Mouse (Mus musculus) forebrain, embryonic 12.5 days (tissue): ENCODE measurements around the gene Sfmbt2. TPM values are rescaled to one million over a fixed set of nuclear protein-coding genes. Genes with fewer than 3 reads are reported as not detected.
A peak's percentile ranks its signal among the peaks of the same experiment; 100 is the strongest.

Experiments
- ATAC-seq: fragments of 200-750 bp; cut with Nextera tagmentation; 2 replicates; pipeline ENCODE4 v1.8.0; 2017; ENCODE audit warnings: moderate TSS enrichment; ENCODE audit not compliant: low FRiP score
- H3K27ac ChIP-seq: fragments of 300-500 bp; sonication (generic); 2 replicates; pipeline ENCODE4 v1.5.1; 2016; ENCODE audit warnings: mild to moderate bottlenecking
- H3K27me3 ChIP-seq: fragments of 300-500 bp; sonication (generic); 2 replicates; pipeline ENCODE4 v1.6.1; 2016; ENCODE audit warnings: mild to moderate bottlenecking
- H3K36me3 ChIP-seq: fragments of 300-500 bp; sonication (generic); replicated peaks from 2 replicates; pipeline ENCODE4 v1.6.1; 2016; ENCODE audit warnings: mild to moderate bottlenecking
- H3K4me1 ChIP-seq: fragments of 300-500 bp; sonication (generic); 2 replicates; pipeline ENCODE4 v1.6.1; 2016
- H3K4me2 ChIP-seq: fragments of 300-500 bp; sonication (generic); 2 replicates; pipeline ENCODE4 v1.6.1; 2016; ENCODE audit warnings: mild to moderate bottlenecking, moderate library complexity
- H3K4me3 ChIP-seq: fragments of 300-500 bp; sonication (generic); replicated peaks from 2 replicates; pipeline ENCODE4 v1.5.1; 2016; ENCODE audit warnings: mild to moderate bottlenecking
- H3K9ac ChIP-seq: fragments of 300-500 bp; sonication (generic); 2 replicates; pipeline ENCODE4 v1.6.1; 2016; ENCODE audit warnings: mild to moderate bottlenecking
- H3K9me3 ChIP-seq: fragments of 300-500 bp; sonication (generic); 2 replicates; pipeline ENCODE4 v1.6.1; 2016
- WGBS: fragments of 180-500 bp; shearing (Covaris S2); methylation state at CpG from one replicate; pipeline ENCODE4 v1.1.7; 2016; 5-methylcytosine and 5-hydroxymethylcytosine counted together
- microRNA counts: library from miRNA; unstranded; fragments of <30 nt; microRNA quantifications from one replicate; lab custom pipeline; 2017
- microRNA-seq: library from miRNA; unstranded; fragments of <30 nt; microRNA quantifications from one replicate; pipeline ENCODE4, GENCODE M21; 2017
- polyA plus RNA-seq: library from polyadenylated mRNA; unstranded; fragments of >200 nt; fragmentation: Nextera tagmentation; extraction: Ambion mirVana; gene quantifications from 2 replicates; pipeline ENCODE4 v1.2.1, GENCODE M21; 2016

Sfmbt2 gene
- polyA plus RNA-seq, 1 experiment from 2014 or later, result 2.3 TPM

DNA sequence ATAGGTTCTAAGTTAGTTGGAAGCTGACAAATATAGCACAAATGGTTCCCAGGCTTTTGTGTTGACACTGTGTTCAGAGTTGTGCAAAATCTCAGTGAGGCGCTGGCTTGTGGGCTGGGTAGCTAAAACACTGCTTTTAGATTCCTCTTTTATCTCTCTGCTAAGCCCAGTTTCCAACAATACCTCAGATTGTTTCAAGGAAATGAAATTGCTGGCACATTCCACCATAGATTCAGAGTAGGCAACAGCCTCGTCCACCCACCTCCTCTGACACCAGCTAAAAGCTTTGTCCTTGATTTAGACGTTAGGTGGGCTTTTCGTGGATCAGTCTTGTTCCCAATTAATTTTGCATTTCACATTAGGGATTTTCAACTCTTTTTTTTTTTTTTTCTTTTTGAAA, 212.4 kb downstream of the Sfmbt2 start:
- Histone ChIP-seq H3K4me3 (no peak overlapping the region), H3K9me3 (no peaks in the 10 kb centered on the region), H3K4me2 (no peak overlapping the region), H3K27me3 (no peaks in the 10 kb centered on the region), H3K27ac (no peak overlapping the region), H3K36me3 (no peaks in the 10 kb centered on the region), H3K4me1 (no peaks in the 10 kb centered on the region), H3K9ac (no peak overlapping the region)
- WGBS, result 34% methylated on average over 4 of the region's 4 CpGs
- no peak for ATAC-seq

DNA sequence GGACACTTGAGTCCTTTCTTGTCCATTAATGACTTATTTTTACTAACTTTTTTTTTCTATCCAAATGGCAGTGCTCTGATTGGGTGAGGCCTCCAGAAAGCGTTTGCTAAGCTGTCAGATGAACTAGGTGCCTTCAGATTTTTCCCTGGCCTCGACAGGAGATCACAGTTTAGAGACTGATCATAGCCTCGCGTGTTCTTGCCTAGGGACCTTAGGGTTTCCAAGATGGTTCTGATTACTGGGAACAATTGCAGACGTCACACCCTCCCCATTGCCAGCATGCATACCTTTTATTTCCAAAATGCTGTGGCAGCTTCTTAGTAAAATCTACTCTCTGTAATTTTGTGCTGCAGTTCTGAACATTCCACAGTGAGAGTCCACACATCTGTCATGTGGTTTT, 212.8 kb downstream of the Sfmbt2 start:
- no peaks in the 10 kb centered on the region for H3K36me3 ChIP-seq
- no peak for ATAC-seq
- H3K27me3 ChIP-seq, result no peaks in the 10 kb centered on the region
- no peak overlapping the region for H3K9ac ChIP-seq
- H3K27ac ChIP-seq, result no peak overlapping the region
- no peak overlapping the region for H3K4me3 ChIP-seq
- H3K4me1 ChIP-seq, result no peaks in the 10 kb centered on the region
- 58% methylated on average over 5 of the region's 5 CpGs for WGBS
- no peaks in the 10 kb centered on the region for H3K9me3 ChIP-seq
- no peak overlapping the region for H3K4me2 ChIP-seq

- H3K4me2 ChIP-seq, result no peak overlapping the region
- H3K27ac ChIP-seq, result no peak overlapping the region
- WGBS, result 88% methylated on average over 5 of the region's 5 CpGs
- H3K9ac ChIP-seq, result no peak overlapping the region
- no peaks in the 10 kb centered on the region for H3K36me3 ChIP-seq
- H3K27me3 ChIP-seq, result no peaks in the 10 kb centered on the region
- no peaks in the 10 kb centered on the region for H3K4me1 ChIP-seq
- no peak overlapping the region for H3K4me3 ChIP-seq
- H3K9me3 ChIP-seq, result no peaks in the 10 kb centered on the region
- no peak for ATAC-seq
Observed at GRCm38 (mm10) chr2:10591310-10591709, 221.0 kb downstream of the Sfmbt2 start.

DNA sequence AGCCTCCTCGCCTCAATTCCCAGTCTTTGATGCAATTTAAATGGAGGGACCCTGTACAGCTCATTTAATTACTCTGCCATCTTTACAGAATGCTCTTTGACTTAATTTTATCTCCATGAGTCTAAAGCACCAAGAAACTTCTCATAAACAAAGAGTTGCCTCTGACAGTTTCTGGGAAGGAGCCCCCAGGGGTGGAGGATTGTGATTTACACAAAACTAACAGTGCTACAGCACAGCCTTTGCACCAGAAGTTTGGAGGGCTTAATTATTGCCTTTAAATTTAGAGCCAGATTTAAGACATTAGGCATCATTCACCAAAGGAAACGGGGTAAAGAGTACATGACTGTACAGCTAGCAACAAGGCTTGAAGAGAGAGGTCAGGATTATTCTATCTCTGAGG, 245.2 kb downstream of the Sfmbt2 start:
- no peaks in the 10 kb centered on the region for H3K9me3 ChIP-seq
- no peaks in the 10 kb centered on the region for H3K4me1 ChIP-seq
- 63% methylated on average over 2 of the region's 2 CpGs for WGBS
- no peaks in the 10 kb centered on the region for H3K27me3 ChIP-seq
- H3K4me3 ChIP-seq, result no peak overlapping the region
- no peak overlapping the region for H3K9ac ChIP-seq
- H3K36me3 ChIP-seq, result no peaks in the 10 kb centered on the region
- ATAC-seq, result no peak
- no peak overlapping the region for H3K4me2 ChIP-seq
- no peak overlapping the region for H3K27ac ChIP-seq

MicroRNAs encoded within 50 kb of the gene (microRNA counts, 519-probe panel; counts per million panel counts)
- not detected for microRNA mmu-miR-297a+mmu-miR-466f+mmu-miR-669b (lab: Ali Mortazavi, UCI)
- not detected for microRNA mmu-miR-297b-3p (lab: Ali Mortazavi, UCI)
- microRNA mmu-miR-297b-5p (lab: Ali Mortazavi, UCI), result not detected
- microRNA mmu-miR-297c (lab: Ali Mortazavi, UCI), result not detected
- 4,815 counts per million, percentile 62 among the panel's probes with 10 or more counts for microRNA mmu-miR-466a-3p+mmu-miR-466b-3-3p (lab: Ali Mortazavi, UCI)
- microRNA mmu-miR-466a-5p+mmu-miR-466e-5p (lab: Ali Mortazavi, UCI), result not detected
- 818 counts per million, percentile 1 among the panel's probes with 10 or more counts for microRNA mmu-miR-466c-5p (lab: Ali Mortazavi, UCI)
- microRNA mmu-miR-466d-3p (lab: Ali Mortazavi, UCI), result not detected
- microRNA mmu-miR-466d-5p (lab: Ali Mortazavi, UCI), result not detected
- microRNA mmu-miR-466f-5p (lab: Ali Mortazavi, UCI), result not detected
- microRNA mmu-miR-466g (lab: Ali Mortazavi, UCI), result 3,384 counts per million, percentile 31 among the panel's probes with 10 or more counts
- microRNA mmu-miR-466h (lab: Ali Mortazavi, UCI), result not detected
- microRNA mmu-miR-466l (lab: Ali Mortazavi, UCI), result not detected
- 1,397 counts per million, percentile 4 among the panel's probes with 10 or more counts for microRNA mmu-miR-467a (lab: Ali Mortazavi, UCI)
- 1,885 counts per million, percentile 9 among the panel's probes with 10 or more counts for microRNA mmu-miR-467b (lab: Ali Mortazavi, UCI)
- microRNA mmu-miR-467c (lab: Ali Mortazavi, UCI), result 1,885 counts per million, percentile 9 among the panel's probes with 10 or more counts
- microRNA mmu-miR-467d (lab: Ali Mortazavi, UCI), result not detected
- microRNA mmu-miR-467e (lab: Ali Mortazavi, UCI), result not detected
- 4,156 counts per million, percentile 49 among the panel's probes with 10 or more counts for microRNA mmu-miR-669a (lab: Ali Mortazavi, UCI)
- not detected for microRNA mmu-miR-669e (lab: Ali Mortazavi, UCI)
- 3,123 counts per million, percentile 27 among the panel's probes with 10 or more counts for microRNA mmu-miR-669f (lab: Ali Mortazavi, UCI)
- microRNA mmu-miR-669g (lab: Ali Mortazavi, UCI), result not detected
- not detected for microRNA mmu-miR-669h-5p (lab: Ali Mortazavi, UCI)
- not detected for microRNA mmu-miR-669i (lab: Ali Mortazavi, UCI)
- microRNA mmu-miR-669j (lab: Ali Mortazavi, UCI), result not detected
- not detected for microRNA mmu-miR-669m (lab: Ali Mortazavi, UCI)
- microRNA mmu-miR-669o (lab: Ali Mortazavi, UCI), result 1,806 counts per million, percentile 8 among the panel's probes with 10 or more counts

Small RNA genes within 50 kb of the gene (microRNA-seq; reads per million reads assigned to microRNA genes)
- gene Gm22051 (not detected), gene Gm22072 (not detected), gene Gm22091 (not detected), gene Gm22166 (not detected), gene Gm22239 (not detected), gene Gm22626 (not detected), gene Gm22635 (not detected), gene Gm22677 (not detected), gene Gm22678 (not detected), gene Gm22775 (not detected), gene Gm22925 (0.97 reads per million), gene Gm23108 (not detected), gene Gm23288 (not detected), gene Gm23542 (not detected), gene Gm23569 (not detected), gene Gm23571 (not detected), gene Gm23578 (not detected), gene Gm23651 (not detected), gene Gm23988 (not detected), gene Gm24028 (not detected), gene Gm24167 (not detected), gene Gm24315 (not detected), gene Gm24342 (not detected), gene Gm24488 (not detected), gene Gm24640 (not detected), gene Gm24673 (not detected), gene Gm24761 (not detected), gene Gm24806 (not detected), gene Gm25022 (not detected), gene Gm25158 (not detected), gene Gm25263 (not detected), gene Gm25285 (not detected), gene Gm25316 (not detected), gene Gm25451 (not detected), gene Gm25673 (not detected), gene Gm25680 (not detected), gene Gm25701 (not detected), gene Gm25753 (not detected), gene Gm25943 (not detected), gene Gm26060 (not detected), gene Gm26073 (not detected), gene Gm26092 (not detected), gene Gm26156 (not detected), gene Gm26229 (not detected), gene Gm26398 (not detected), gene Gm26426 (not detected), gene Gm26431 (not detected), gene Gm26491 (not detected), gene Mir297a-2 (8.5 reads per million, percentile 25 among the genes with 10 or more reads in this experiment), gene Mir297a-3 (not detected), gene Mir297a-4 (not detected), gene Mir297b (0.73 reads per million), gene Mir297c (not detected), gene Mir466 (0.73 reads per million), gene Mir466b-1 (not detected), gene Mir466b-2 (not detected), gene Mir466b-3 (1.2 reads per million), gene Mir466b-4 (not detected), gene Mir466b-5 (not detected), gene Mir466b-6 (not detected), gene Mir466b-7 (not detected), gene Mir466b-8 (not detected), gene Mir466c-1 (not detected), gene Mir466c-2 (not detected), gene Mir466d (not detected), gene Mir466e (not detected), gene Mir466f-1 (not detected), gene Mir466f-2 (not detected), gene Mir466f-3 (not detected), gene Mir466g (not detected), gene Mir466h (not detected), gene Mir466l (2.7 reads per million, percentile 4 among the genes with 10 or more reads in this experiment), gene Mir466m (not detected), gene Mir466n (23.5 reads per million, percentile 36 among the genes with 10 or more reads in this experiment), gene Mir466o (1.2 reads per million), gene Mir466p (not detected), gene Mir467a-1 (not detected), gene Mir467a-10 (not detected), gene Mir467a-2 (not detected), gene Mir467a-3 (not detected), gene Mir467a-4 (not detected), gene Mir467a-5 (not detected), gene Mir467a-6 (not detected), gene Mir467a-7 (not detected), gene Mir467a-8 (not detected), gene Mir467a-9 (not detected), gene Mir467b (0.73 reads per million), gene Mir467c (1,395 reads per million, percentile 81 among the genes with 10 or more reads in this experiment), gene Mir467d (1,333 reads per million, percentile 81 among the genes with 10 or more reads in this experiment), gene Mir467e (1,055 reads per million, percentile 77 among the genes with 10 or more reads in this experiment), gene Mir669a-1 (not detected), gene Mir669a-10 (not detected), gene Mir669a-11 (not detected), gene Mir669a-12 (not detected), gene Mir669a-2 (not detected), gene Mir669a-3 (not detected), gene Mir669a-4 (not detected), gene Mir669a-5 (not detected), gene Mir669a-6 (not detected), gene Mir669a-7 (not detected), gene Mir669a-8 (not detected), gene Mir669a-9 (not detected), gene Mir669b (not detected), gene Mir669c (110 reads per million, percentile 50 among the genes with 10 or more reads in this experiment), gene Mir669d (not detected), gene Mir669d-2 (not detected), gene Mir669e (32.5 reads per million, percentile 39 among the genes with 10 or more reads in this experiment), gene Mir669f (1.7 reads per million), gene Mir669g (not detected), gene Mir669h (4.9 reads per million, percentile 18 among the genes with 10 or more reads in this experiment), gene Mir669i (not detected), gene Mir669j (not detected), gene Mir669k (not detected), gene Mir669l (376 reads per million, percentile 66 among the genes with 10 or more reads in this experiment), gene Mir669m-1 (not detected), gene Mir669m-2 (not detected), gene Mir669o (470 reads per million, percentile 69 among the genes with 10 or more reads in this experiment), gene Mir669p-1 (not detected), gene Mir669p-2 (not detected)

Other genes starting within 250 kb of the Sfmbt2 start
- 0.18 and 0.28 TPM in 2 replicates for gene Itih2, start 239.1 kb upstream of the Sfmbt2 start, polyA plus RNA-seq
- 2.6 and 3.4 TPM in 2 replicates for gene Itih5, start 216.9 kb upstream of the Sfmbt2 start, polyA plus RNA-seq